Mouse (Mus musculus) cerebellum, adult 11 months (tissue): ENCODE measurements around the gene Lrp5.

Experiments
- DNase-seq: peaks from one replicate; pipeline ENCODE4 v3.0.0; 2022

The Lrp5 gene

DNA sequence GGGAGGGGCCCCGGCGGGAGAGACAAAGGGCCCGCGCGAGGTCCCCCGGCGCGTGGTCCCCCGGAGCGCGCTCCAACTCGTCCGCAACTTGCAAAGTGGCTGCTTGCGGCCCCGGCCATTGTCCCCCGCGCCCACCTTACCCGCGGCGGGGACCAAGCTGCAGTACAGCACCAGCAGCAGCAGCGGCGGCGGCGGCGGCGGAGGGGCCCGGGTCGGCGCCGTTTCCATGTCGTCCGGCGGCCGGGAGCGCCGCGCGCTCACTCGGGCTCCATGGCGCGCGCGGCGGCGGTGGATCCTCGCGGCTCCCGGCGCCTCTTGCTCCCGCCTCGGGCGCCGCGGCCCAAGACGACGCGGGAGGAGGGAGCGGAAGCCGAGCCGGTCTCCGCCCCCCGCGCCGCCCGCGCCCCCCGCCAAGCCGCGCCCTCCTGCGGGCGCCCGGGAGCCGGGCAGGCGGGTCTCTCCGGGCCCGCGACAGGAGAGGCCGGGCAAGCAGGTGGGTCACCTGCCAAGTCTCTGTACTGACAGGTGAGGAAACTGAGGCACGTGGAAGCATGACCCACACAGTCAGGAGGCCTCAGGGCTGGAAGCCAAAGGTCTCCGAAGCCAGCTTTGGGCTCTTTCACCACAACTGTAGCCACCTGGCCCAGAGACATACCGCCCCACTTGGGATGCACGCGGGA lies at the start of gene Lrp5:
TSS of gene Lrp5 (minus strand) at position 350 of the 680 bp plus-strand sequence.
- DNase-seq, result no peak

- DNase-seq, result no peak
Observed at GRCm38 (mm10) chr19:3736001-3736400, 49.6 kb upstream of the Lrp5 start.

- DNase-seq, result no peak
Observed at GRCm38 (mm10) chr19:3730781-3731646, 44.6 kb upstream of the Lrp5 start.

DNA sequence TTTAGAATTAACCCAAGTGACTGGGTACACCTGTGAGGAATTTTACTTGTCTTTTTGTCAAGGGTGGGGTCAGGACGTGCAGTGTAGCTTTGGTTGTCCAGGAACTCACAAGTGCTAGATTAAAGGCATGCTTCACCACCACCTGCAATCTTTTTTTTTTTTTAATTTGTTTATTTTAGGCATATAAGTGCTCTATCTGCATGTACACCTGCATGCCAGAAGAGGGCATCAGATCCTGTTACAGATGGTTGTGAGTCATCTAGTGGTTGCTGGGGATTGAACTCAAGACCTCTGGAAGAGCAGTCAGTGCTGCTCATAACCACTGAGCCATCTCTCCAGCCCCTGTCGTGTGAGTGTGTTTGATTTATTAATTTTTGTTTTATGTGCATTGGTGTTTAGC lies 42.5 kb upstream of the Lrp5 start:
- DNase-seq, result no peak

- peak; percentile 62 for DNase-seq
Observed at GRCm38 (mm10) chr19:3724779-3725178, 38.4 kb upstream of the Lrp5 start.

- no peak for DNase-seq
Observed at GRCm38 (mm10) chr19:3723904-3724303, 37.5 kb upstream of the Lrp5 start.

DNA sequence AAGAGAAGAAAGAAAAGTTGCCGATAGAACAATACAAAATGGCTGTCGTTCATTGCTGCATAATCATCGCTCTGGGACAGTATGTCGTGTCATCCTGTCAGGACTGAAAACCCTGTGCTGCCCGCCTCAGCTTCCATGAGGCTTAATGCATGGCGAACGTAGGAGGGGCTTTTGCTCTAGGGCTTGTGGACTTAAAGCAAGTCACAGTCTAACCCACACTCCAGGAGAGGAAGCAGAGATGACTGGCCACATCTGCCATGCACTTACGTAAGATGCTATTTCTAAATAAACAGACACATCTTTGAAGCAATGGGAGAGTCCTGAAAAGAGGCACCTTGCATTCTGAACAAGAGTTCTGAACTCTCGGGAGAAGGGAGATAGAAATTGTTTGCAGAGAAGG lies 36.8 kb upstream of the Lrp5 start:
- no peak for DNase-seq

DNA sequence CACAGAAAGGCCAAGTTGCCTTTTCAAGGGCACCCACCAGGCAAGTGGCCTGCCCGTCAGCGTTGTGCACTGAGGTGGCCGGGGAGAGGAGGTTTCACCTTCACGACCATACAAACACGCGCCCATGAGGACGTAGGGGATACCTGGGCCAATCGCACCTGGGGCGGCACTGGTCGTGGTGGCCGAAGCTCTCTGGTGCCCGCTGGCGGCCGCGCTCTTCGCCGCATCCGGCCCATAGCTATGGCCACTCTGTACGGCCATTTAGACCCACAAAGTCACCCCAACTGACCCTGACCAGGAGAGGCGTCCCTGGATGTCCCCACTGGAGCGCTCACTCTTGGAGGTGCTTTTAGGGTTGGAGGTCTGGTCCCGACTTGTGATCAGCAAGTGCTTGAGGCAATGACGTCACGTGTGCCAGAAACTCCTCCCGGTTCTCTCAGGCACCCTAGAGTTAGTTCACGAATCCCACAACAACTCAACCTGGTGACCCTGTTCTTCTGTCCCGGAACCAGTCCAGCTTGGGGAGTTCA lies 33.1 kb upstream of the Lrp5 start:
- peak; percentile 68 for DNase-seq

DNA sequence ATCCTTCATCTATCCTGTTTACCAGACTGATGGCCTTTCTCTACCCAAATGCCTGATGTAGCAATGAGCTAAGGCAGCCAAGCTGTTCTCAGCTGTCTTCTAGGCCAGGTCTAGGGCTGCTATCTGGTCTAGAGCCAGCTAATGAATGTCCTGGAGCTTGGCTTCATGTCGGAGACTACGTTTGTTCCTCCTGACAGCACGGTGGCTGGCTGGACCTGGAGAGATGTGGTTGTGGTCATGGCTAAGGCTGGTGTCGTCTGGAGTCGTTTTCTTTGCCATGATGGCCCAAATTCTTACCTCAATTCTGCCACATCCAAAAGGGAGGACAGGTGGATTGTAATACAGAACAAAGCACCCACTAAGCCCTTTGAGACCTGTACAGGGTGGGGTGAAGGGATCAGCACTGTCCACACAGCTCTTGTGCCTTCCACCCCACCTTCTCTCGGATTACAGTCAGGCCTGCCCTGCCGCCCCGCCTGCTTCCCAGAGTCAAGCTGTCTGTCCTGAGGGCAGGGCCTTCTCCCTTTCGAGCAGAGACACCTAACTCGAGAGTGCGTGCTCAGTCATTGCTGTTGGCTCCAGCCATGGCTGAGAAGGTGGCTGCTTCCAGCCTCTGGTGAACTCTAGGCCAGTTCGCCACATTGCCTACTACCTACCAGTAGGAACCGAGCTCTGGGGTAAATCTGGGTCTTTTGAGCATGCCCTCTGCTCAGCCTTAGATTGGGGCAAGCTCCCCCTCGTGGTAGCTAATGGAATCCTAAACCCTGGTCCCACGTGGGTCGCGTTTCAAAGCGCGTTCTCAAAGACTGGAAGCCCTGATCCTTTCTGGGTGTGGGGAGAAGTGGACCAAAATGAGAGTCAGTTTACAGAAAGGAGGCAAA lies 32.4 kb upstream of the Lrp5 start:
- DNase-seq, result peak; percentile 60

- no peak for DNase-seq
Observed at GRCm38 (mm10) chr19:3714381-3714780, 28.0 kb upstream of the Lrp5 start.

- no peak for DNase-seq
Observed at GRCm38 (mm10) chr19:3710436-3710835, 24.1 kb upstream of the Lrp5 start.

DNA sequence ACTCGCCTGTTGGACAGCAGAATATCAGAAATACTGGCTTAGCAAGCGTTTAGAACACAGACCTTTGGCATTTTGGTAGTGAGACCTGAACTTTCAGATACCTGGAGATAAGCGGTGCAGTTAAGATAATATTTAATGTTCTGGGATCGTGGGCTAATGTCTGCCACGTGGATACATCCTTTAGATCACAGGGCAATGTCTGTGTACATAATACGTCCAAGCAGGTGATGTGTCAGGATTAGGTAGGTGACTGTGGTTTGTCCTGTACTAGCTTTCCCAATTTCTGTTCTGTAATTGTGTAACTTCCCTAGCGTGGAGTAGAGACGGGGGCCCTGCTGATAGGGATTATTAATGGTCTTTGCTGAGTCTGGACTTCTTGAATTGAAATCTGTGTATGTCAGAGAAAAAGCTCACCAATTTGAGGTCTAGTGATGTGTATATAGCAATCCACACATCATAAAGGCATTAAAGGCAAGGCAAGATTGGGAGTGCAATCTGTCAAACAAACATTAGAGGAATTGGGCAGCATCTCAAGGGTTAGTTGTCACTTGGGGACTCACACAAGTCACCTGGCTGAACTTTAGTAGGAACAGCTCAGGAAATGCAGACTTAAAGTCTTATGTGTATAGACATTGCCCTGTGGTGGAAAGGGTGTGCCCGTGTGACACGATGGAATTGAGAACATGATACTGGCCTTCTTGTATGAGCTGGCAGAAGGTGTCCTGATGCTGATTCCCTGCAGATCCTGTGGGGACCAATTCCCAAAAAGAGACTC lies 22.8 kb upstream of the Lrp5 start:
- no peak for DNase-seq

DNA sequence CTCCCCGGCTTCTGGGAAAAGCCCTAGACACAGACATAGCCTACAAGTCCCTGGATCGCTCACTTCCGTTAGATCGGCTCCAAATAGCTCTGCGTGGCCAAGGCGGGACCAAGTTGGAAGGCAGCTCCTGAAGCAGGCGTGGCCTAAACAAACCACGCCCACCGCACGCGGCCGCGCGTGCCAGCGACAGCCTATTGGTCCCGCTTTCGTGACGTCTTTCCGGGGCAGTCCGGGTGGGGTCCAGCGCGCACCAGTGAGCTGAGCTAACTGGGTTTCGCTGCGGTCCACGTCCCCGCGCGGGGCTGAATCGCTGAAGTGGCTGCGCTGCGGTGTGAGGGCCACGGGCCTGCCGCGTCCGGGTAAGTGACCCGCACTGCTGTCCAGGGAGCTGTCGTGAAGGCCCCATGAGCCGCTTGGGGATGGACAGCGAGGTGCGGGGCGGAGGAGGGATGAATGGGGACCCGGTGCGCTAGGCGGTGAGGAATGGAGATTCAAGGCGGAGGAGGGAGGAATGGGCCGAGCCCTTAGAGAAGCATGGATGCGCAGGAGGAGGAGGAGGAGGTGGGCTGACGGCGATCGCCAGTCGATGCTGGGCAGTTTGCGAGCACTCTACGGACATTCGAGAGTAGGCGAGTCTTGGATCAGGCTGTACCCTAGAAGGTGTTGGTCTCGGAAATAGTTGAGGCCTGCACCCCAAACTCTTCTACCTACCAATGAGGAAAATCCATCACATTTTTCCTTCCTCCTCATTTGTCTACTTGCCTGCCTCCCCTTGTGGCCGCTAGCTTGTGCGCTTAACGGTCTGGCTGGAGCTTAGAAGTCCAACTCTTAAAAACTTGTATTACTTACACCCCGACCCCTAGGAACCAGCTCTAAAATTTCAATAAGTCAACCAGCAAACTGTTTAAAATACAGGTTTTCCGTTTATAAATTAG lies 22.0 kb upstream of the Lrp5 start, which contains the start of gene 1810055G02Rik:
TSS of gene 1810055G02Rik (plus strand) at position 216 of the 935 bp plus-strand sequence.
- DNase-seq, result peak; percentile 99

DNA sequence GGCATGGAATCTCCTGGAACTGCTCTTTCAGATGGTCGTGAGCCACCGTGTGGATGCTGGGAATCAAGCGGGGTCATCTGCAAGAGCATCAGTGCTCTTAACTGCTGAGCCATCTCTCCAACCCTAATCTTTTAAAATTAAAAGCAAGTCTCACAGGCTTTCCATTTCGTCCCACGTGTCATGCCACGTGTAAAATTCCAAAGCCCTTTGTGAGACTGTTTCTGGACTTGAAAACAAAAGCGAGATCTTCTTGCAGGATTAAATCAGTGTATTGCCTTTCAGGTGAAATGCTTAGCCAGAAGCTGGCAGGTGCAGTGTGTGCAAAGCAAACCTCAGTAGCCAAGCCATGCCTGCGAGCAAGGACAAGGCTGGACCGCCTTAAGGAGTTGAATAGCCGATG lies 21.2 kb upstream of the Lrp5 start:
- no peak for DNase-seq

GRCm38 (mm10) chr19:3706258-3706657 lies 19.9 kb upstream of the Lrp5 start:
- DNase-seq, result no peak

- no peak for DNase-seq
Observed at GRCm38 (mm10) chr19:3702460-3702859, 16.1 kb upstream of the Lrp5 start.

GRCm38 (mm10) chr19:3699508-3700438 lies 13.4 kb upstream of the Lrp5 start:
- peak; percentile 78 for DNase-seq

GRCm38 (mm10) chr19:3698035-3698434 lies 11.7 kb upstream of the Lrp5 start:
- no peak for DNase-seq

DNA sequence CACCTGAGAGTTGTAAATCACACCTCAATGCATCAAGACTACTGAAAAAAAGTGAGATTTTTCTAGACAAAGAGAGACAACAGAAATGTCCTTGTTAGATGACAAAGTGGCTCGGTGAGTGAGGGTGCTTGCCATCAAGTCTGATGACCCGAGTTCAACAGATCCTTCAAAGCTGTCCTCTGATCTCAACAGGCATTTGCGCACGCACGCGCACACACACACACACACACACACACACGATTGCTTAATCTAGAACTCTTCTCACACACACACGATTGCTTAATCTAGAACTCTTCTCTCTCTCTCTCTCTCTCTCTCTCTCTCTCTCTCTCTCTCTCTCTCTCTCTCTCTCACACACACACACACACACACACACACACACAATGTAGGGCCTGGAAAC lies 9.6 kb upstream of the Lrp5 start:
- no peak for DNase-seq

DNA sequence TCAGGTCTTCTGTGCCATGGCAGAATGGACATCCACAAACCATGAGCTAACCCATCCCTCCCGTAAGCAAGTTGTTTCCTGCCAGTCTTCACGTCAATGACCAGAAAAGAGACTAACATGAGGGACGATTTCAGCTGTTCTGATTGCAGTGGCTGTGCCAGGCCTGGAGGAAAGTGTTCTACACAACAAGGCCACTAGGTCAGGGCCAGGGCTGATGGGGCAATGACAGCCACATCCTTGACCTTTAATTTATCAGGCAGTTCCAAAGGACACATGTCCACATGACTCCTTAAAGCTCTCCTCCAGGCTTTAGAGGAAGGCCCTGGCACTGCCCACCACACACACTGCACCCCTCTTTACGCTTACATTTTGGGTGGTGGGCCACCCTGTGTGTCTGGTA lies 9.1 kb upstream of the Lrp5 start:
- no peak for DNase-seq
